Mouse (Mus musculus): Measurements from ENCODE around the gene Aurkaip1.

Aurkaip1 gene

GRCm38 (mm10) chr4:155830596-155830995, 476 bp upstream of the Aurkaip1 start:
- DNase-seq, result no peak

- DNase-seq, result no peak
These were observed 759 bp downstream of the Aurkaip1 start for GRCm38 (mm10) chr4:155831831-155832230.

- DNase-seq, result no peak
These were observed 1.2 kb downstream of the Aurkaip1 start for GRCm38 (mm10) chr4:155832321-155832720.

GRCm38 (mm10) chr4:155833234-155833633, 2.2 kb downstream of the Aurkaip1 start:
- DNase-seq, result no peak

- peak; percentile 58 to 64 for DNase-seq
These were observed 2.8 kb downstream of the Aurkaip1 start for GRCm38 (mm10) chr4:155833836-155834235.

GRCm38 (mm10) chr4:155837404-155838010, 6.4 kb downstream of the Aurkaip1 start:
- no peak for DNase-seq

GRCm38 (mm10) chr4:155838187-155839153, 7.4 kb downstream of the Aurkaip1 start:
- DNase-seq, result no peak

- no peak for DNase-seq
These were observed 8.4 kb downstream of the Aurkaip1 start, which contains the start of gene Mxra8 for GRCm38 (mm10) chr4:155839483-155839910. TSS of gene Mxra8 (plus strand) at chr4:155839680.

- DNase-seq, result no peak
These were observed 9.3 kb downstream of the Aurkaip1 start for GRCm38 (mm10) chr4:155840076-155841002.

GRCm38 (mm10) chr4:155841003-155841454, 10.0 kb downstream of the Aurkaip1 start:
- peak; percentile 59 to 76 for DNase-seq

GRCm38 (mm10) chr4:155841651-155842270, 10.7 kb downstream of the Aurkaip1 start:
- no peak for DNase-seq

- no peak for DNase-seq
These were observed 12.2 kb downstream of the Aurkaip1 start for GRCm38 (mm10) chr4:155843231-155843630.

- peak; percentile 91 to 97 for DNase-seq
These were observed 16.0 kb downstream of the Aurkaip1 start, which contains the start of gene Dvl1 for GRCm38 (mm10) chr4:155846871-155847578. TSS of gene Dvl1 (plus strand) at chr4:155847402.

GRCm38 (mm10) chr4:155847591-155848352, 16.7 kb downstream of the Aurkaip1 start:
- DNase-seq, result peak; percentile 57 to 73

GRCm38 (mm10) chr4:155848434-155849095, 17.5 kb downstream of the Aurkaip1 start:
- DNase-seq, result no peak

- no peak for DNase-seq
These were observed 18.3 kb downstream of the Aurkaip1 start for GRCm38 (mm10) chr4:155849391-155849790.

- DNase-seq, result no peak
These were observed 18.9 kb downstream of the Aurkaip1 start for GRCm38 (mm10) chr4:155849792-155850451.

GRCm38 (mm10) chr4:155851368-155851767, 20.3 kb downstream of the Aurkaip1 start:
- DNase-seq, result no peak

GRCm38 (mm10) chr4:155851951-155852411, 20.9 kb downstream of the Aurkaip1 start:
- no peak for DNase-seq

Measured in thymus, postnatal 36 days (tissue).